In genomic region chr11:19008610-19009384, GRCm38 (mm10) we compare ENCODE assay signal across 11 mouse cellular contexts. TPM values are rescaled to one million over a fixed set of nuclear protein-coding genes. Genes with fewer than 3 reads are reported as not detected.
DNase-seq lines count a peak whose midpoint lies in the region; ATAC-seq and TF ChIP-seq lines count a peak whose summit lies in the region.
"Had no signal": no experiment of that assay in that cellular context is flagged by ENCODE, and none has a peak within 500 bp of the region (broad histone marks: within the 10 kb centered on the region; RNA-seq: fewer than 3 reads in every experiment).

No protein-coding gene starts in this region.

- TF ChIP-seq CTCF in lung, embryonic 14.5 days (IDR thresholded peaks at IDR 0.05; ENCODE audit: low read depth): no peak
- no peak for TF ChIP-seq CTCF in lung, adult 2 months (IDR thresholded peaks at IDR 0.05; ENCODE audit: insufficient read depth, low read length)
- no peak for TF ChIP-seq CTCF in intestine, postnatal 0 days (IDR thresholded peaks at IDR 0.05; ENCODE audit: low read depth)

- H3K27ac ChIP-seq in lung, embryonic 14.5 days (ENCODE audit: low read depth): peak overlapping the region; percentile 100
- peak overlapping the region; percentile 41 for H3K27ac ChIP-seq in intestine, postnatal 0 days (ENCODE audit: low read depth, low read length)
- peak overlapping the region; percentile 81 for H3K27ac ChIP-seq in stomach, embryonic 15.5 days
- H3K27ac ChIP-seq: liver, embryonic 14.5 days had no signal

- H3K27me3 ChIP-seq in lung, embryonic 14.5 days (ENCODE audit: insufficient read depth, low read length): no peaks in the 10 kb centered on the region
- no peaks in the 10 kb centered on the region for H3K27me3 ChIP-seq in intestine, postnatal 0 days (replicated peaks; ENCODE audit: control insufficient read depth, insufficient read depth, low read length)
- no peaks in the 10 kb centered on the region for H3K27me3 ChIP-seq in stomach, embryonic 15.5 days (replicated peaks)

- peak overlapping the region; percentile 62 for H3K4me3 ChIP-seq in lung, embryonic 14.5 days (ENCODE audit: low read depth, low read length)
- no peak overlapping the region for H3K4me3 ChIP-seq in lung, adult 2 months (replicated peaks; ENCODE audit: extremely low read depth, low read depth, low read length)
- peak overlapping the region; percentile 18 for H3K4me3 ChIP-seq in intestine, postnatal 0 days (ENCODE audit: low read depth, low read length)
- peak overlapping the region; percentile 73 for H3K4me3 ChIP-seq in stomach, embryonic 15.5 days (replicated peaks)

- peak overlapping the region; percentile 62 for H3K4me2 ChIP-seq in lung, embryonic 14.5 days
- H3K4me2 ChIP-seq in intestine, postnatal 0 days (replicated peaks; ENCODE audit: low read depth): peak overlapping the region; percentile 59
- peak overlapping the region; percentile 69 for H3K4me2 ChIP-seq in stomach, embryonic 15.5 days

- peaks cover 57% of the 10 kb centered on the region for H3K36me3 ChIP-seq in lung, embryonic 14.5 days (ENCODE audit: insufficient read depth)
- H3K36me3 ChIP-seq in intestine, postnatal 0 days (ENCODE audit: control insufficient read depth, insufficient read depth): peaks cover 7% of the 10 kb centered on the region; the same call in 1 of the 2 replicates
- no peaks in the 10 kb centered on the region; the same call in 1 of the 2 replicates for H3K36me3 ChIP-seq in stomach, embryonic 15.5 days

- ATAC-seq in lung, embryonic 14.5 days (ENCODE audit: insufficient read depth): no peak
- ATAC-seq in intestine, postnatal 0 days: no peak
- ATAC-seq in stomach, embryonic 15.5 days (ENCODE audit: insufficient read depth, low FRiP score, low read depth): no peak; the same call in 1 of the 2 replicates

- H3K4me1 ChIP-seq in lung, embryonic 14.5 days (ENCODE audit: insufficient read depth): peaks cover 7% of the 10 kb centered on the region; the same call in 1 of the 2 replicates
- peaks cover 5% of the 10 kb centered on the region for H3K4me1 ChIP-seq in lung, adult 2 months (ENCODE audit: control insufficient read depth, insufficient read depth, low read length)
- H3K4me1 ChIP-seq in intestine, postnatal 0 days (replicated peaks; ENCODE audit: control insufficient read depth, insufficient read depth, low read length): no peaks in the 10 kb centered on the region
- peaks cover 9% of the 10 kb centered on the region for H3K4me1 ChIP-seq in stomach, embryonic 15.5 days

- no peak for TF ChIP-seq POLR2A in lung, adult 2 months (IDR thresholded peaks at IDR 0.05; ENCODE audit: borderline replicate concordance, extremely low read depth, low read depth, low read length)

- peak; percentile 56 for DNase-seq in cerebellum, adult 9-11 months
- no peak for DNase-seq in cerebellum, adult 9-10 months
- DNase-seq in lung, embryonic 14.5 days: peak; percentile 49
- no peak for DNase-seq in lung, adult 2 months
- DNase-seq in adipocyte (ENCODE audit: low spot score): no peak
- DNase-seq in urinary bladder, adult 18-20 months (ENCODE audit: low spot score in 2 of 2): no peak
- DNase-seq: gastrocnemius, postnatal 10 days; right cerebral cortex, postnatal 25 days had no signal

- H3K9me3 ChIP-seq in lung, embryonic 14.5 days (ENCODE audit: low read depth, low read length): no peaks in the 10 kb centered on the region
- no peaks in the 10 kb centered on the region for H3K9me3 ChIP-seq in intestine, postnatal 0 days (ENCODE audit: control insufficient read depth)
- H3K9me3 ChIP-seq in stomach, embryonic 15.5 days: no peaks in the 10 kb centered on the region

- WGBS in lung, embryonic 14.5 days: 27% methylated on average over 13 of the region's 13 CpGs
- 53% methylated on average over 13 of the region's 13 CpGs for WGBS in lung, adult 2 months
- WGBS in intestine, postnatal 0 days: 63% methylated on average over 13 of the region's 13 CpGs
- 25% methylated on average over 13 of the region's 13 CpGs for WGBS in stomach, embryonic 15.5 days

- H3K9ac ChIP-seq in lung, embryonic 14.5 days: peak overlapping the region; percentile 86
- peak overlapping the region; percentile 34; the same call in 1 of the 2 replicates for H3K9ac ChIP-seq in intestine, postnatal 0 days (ENCODE audit: low read depth, low read length)
- peak overlapping the region; percentile 47 for H3K9ac ChIP-seq in stomach, embryonic 15.5 days
- H3K9ac ChIP-seq: liver, embryonic 14.5 days had no signal

RNA-seq across cellular contexts. Expression of gene Meis1, which starts 10.0 kb away (rescaled TPM):
- polyA plus RNA-seq in lung, embryonic 14.5 days (2014; fragmentation: Nextera tagmentation; extraction: Ambion mirVana): 122 and 132 TPM in 2 replicates
- 26.0 and 31.3 TPM in 2 replicates for polyA plus RNA-seq in lung, adult 2 months (2012; rRNA removed)
- 22.1 and 22.9 TPM in 2 replicates for polyA plus RNA-seq in intestine, postnatal 0 days (2015; fragmentation: Nextera tagmentation; extraction: Ambion mirVana)
- polyA plus RNA-seq in stomach, embryonic 15.5 days (2015; fragmentation: Nextera tagmentation; extraction: Ambion mirVana): 139 and 150 TPM in 2 replicates

Comparison
In these comparisons a context has a peak if more than half of its experiments do, and no peak if none do; other contexts are left out.
1. DNase-seq: peak in cerebellum, adult 9-11 months (single experiment) and lung, embryonic 14.5 days (single experiment); none in cerebellum, adult 9-10 months (single experiment), lung, adult 2 months (single experiment), adipocyte (single experiment) and urinary bladder, adult 18-20 months (0 of 2).
2. H3K27ac ChIP-seq: peak in every context shown above with its lines; median percentile 100 in lung, embryonic 14.5 days; 81 in stomach, embryonic 15.5 days; 41 in intestine, postnatal 0 days.
3. H3K9ac ChIP-seq: peak in every context shown above with its lines; median percentile 86 in lung, embryonic 14.5 days; 47 in stomach, embryonic 15.5 days; 34 in intestine, postnatal 0 days.
4. Peak in every context shown above with its lines, with median percentiles within 50 percentile points of each other: H3K4me2 ChIP-seq.